Mouse (Mus musculus): ENCODE data around the gene Slc30a1.

The Slc30a1 gene

DNA sequence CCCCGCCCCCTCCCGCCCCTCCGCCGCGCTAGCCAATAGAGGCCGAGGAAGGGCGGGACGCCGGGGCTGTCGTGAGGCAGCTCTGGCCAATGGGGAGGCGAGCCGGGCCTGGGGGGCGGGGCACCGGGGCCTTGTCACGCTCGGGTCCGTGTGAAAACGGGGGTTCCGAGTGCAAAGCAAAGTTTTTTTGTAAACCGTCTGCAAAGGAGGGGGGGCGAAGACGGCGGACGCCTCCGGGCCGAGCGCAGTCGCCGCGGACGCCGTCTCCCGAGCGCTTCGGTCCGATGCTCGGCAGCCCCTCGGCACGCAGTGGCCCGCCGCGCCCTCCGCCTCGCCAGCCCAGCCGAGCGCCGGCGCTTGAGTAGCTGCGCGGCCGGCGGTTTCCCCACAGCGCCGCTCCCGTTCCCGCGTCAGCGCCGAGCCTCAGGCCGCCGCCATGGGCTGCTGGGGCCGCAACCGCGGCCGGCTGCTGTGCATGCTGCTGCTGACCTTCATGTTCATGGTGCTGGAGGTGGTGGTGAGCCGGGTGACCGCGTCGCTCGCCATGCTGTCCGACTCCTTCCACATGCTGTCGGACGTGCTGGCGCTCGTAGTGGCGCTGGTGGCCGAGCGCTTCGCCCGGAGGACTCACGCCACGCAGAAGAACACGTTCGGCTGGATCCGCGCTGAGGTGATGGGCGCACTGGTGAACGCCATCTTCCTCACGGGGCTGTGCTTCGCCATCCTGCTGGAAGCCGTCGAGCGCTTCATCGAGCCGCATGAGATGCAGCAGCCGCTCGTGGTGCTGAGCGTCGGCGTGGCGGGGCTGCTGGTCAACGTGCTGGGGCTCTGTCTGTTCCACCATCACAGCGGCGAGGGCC lies at the start of gene Slc30a1:
TSS of gene Slc30a1 (plus strand) at position 197 of the 860 bp plus-strand sequence.
- in situ Hi-C loops (cut with MseI, MboI): loop anchor here in 1 of 2 experiments (5.0 kb wide), 1 partner anchor 70 kb away; no protein-coding TSS in a partner anchor

DNA sequence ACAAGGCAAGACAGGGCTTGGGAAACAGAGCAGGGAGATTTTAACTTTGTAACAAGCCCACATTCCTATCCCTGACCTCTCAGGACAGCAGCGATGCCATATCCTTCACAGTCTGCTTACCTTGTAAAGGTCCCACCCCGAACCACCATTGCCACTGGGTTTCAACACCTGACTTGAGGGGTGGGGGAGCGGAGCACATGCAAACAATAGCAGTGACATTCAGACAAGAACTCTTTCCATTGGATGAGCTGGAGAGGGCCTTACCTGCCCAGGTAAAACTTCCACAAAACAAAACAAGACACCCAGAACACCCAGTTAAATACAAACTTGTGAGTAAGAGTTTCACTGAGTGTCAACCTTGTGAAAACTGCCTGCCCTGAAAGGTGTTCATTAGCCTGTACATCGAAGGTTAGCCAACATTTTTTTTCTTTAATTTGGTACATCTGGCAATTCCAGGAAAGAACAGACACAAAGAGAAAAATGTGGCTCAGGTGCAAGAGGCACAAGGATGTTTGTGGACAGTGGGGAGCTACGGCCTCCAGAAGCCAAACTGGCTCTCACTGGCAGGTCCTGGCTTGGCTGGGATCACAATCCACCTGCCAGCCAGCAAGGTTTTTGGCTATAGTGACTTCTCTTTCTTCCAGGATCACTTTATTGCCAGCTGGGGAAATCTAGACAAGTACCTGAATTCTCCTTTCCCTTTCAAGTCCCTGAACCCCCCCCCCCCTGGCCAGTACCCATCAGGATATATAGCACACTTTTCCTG lies 49.5 kb upstream of the Slc30a1 start:
- in situ Hi-C loops (cut with MseI, MboI): no loop called here

DNA sequence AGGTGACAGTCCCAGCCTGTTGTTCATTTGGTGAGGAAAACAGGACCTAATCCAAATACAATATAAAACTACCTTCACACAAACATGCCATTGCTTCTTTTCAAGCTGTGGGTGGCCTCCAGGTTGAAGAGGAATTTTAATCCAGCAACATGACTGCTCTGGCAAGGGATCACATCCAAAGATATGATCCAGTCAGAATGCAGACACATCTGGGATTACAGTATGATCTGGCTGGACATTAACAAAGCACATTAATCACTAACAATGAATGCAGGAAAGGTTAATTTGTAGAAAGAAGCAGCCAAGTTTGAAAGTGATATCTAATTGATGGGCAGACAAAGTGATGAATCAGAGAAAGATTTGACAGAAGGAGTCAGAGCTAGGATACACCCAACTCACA lies 48.4 kb upstream of the Slc30a1 start:
- in situ Hi-C loops (cut with MseI, MboI): no loop called here

DNA sequence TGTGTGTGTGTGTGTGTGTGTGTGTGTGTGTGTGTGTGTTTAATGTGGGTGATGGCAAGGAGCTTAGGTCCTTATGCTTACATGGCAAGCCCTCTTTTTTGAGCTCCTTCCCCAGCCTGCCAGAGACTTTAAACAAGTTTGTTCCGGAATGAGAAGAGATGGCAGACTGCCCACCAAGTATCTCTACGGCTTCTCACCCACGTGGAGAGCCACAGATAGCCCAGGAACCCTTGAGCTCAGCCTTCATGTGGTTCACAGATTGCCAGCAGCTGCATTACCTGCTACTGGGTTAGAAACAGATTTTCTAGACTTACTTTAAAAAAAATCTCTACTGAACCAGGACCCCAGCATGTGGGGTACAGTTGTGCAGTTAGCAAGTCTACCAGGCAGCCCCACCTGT lies 46.7 kb upstream of the Slc30a1 start:
- in situ Hi-C loops (cut with MseI, MboI): no loop called here

DNA sequence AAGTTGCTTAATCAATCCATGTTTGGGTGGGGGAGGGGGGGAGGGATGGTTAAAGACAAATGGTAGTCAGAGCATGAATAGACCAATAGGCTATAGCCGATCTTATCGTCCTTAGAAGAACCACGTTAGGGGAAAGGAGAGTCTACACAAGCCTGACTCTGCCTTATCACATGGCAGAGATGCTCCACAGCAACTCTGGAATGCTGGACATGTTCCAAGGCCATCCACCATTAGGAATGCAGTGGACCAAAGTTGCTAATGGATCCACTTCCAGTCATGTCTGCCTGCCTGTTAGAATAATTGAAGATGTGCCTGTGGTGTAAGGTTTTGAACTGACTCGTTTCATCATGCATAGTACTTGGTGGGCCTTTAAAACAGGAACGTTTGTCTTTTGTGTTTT lies 45.3 kb upstream of the Slc30a1 start:
- in situ Hi-C loops (cut with MseI, MboI): no loop called here

DNA sequence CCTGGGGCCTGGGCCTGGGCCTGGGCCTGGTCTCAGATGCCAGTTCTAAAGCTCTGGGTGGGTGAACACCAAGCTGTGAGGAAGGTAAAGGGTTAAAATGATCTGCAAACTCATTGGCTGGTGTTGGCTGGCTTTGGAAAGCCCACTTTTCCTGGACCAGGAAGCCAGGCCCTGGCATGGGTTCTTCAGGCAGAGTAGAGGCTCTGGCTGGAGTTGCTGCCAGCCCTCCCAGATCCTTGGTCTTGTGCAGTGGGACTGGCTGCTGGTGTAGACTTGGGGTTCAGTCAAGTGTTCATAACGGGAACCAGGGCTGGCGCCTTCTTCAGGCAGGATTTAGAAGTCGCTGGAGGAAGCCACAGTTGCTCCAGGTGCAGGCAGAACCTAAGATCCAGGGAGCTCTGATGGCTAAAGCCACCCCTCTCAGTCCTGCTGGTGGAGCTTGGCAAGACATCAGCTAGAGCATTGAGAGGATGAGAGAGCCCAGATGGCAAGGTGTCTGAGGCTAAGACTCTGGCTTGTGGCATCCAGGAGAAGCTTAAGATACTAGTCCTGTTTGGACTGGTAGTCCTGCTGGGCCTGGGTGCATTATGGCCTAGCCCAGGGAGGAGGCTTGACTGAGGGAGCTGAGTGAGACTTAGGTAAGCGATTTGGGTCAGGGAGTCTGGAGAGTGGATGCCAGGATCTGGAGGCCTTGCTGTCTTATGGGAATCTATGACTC lies 42.6 kb upstream of the Slc30a1 start:
- in situ Hi-C loops (cut with MseI, MboI): no loop called here

DNA sequence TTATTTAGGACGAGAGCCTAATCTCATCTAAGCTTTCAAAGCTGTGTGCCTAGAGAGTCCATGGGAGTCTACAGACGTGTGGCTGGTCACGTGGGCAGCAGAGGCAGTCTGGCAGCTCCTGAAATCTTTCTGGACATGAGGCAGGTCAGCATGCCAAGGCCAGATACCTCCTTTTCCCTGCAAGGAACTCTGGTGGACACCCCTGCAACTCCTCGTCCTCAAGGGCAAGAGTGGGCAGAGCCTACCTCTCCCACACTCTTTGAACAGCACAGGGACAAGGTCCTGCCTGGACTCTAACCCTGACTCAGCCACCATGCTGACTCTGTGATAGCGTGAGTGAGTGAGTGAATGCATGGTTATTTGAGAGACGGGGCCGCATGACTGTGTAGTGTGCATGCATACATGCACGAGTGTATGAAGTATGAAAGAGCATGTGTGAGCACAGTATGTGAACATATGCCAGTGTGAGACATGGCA lies 42.0 kb upstream of the Slc30a1 start:
- in situ Hi-C loops (cut with MseI, MboI): no loop called here

DNA sequence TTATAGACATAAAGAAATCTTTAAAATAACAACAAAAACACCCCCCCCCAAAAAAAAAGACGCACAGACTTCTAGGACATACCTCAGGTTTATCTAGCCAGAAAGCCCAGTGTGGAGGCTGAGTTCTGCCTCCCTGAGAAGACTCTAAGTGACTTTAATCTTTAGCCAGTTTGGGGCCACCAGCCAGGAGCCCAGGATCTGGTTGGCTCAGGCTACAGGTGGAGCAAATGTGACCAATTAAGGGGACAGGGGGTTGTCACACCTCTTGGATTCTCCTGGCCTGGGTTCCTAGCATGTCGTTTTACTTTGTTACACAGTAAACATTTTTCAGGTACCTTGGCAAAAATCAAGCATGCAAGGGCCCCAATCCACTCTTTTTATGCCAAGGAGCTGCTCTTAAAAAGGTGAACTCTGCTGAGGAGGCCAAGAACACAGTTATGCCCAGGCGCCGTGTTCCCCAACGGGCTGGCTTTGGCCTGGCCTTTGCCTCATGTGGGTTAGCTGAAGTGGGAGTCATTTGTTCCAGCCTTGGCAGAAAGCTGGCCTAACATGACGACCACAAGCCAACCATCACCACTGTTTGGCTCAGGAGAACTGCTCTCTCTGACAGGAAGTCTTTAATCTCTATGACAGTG lies 34.4 kb upstream of the Slc30a1 start:
- in situ Hi-C loops (cut with MseI, MboI): no loop called here

DNA sequence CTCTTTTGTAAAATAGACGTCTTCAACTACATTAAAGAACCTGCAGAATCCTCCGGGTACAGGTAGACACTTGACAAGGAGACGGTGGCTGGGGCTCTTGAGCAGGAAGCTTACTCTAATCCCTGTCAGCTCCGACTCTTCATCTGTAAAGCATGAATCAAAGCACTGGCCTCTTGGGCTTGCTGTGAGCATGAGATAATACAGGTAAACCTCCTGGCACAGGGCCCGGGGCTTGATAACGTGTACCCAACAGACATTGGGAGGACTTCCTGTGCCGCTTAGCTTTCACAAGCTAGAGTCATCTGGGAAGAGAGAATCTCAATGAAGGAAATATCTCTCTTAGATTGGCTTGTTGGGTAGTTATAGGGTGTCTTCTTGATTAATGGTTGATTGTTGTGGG lies 31.6 kb upstream of the Slc30a1 start:
- in situ Hi-C loops (cut with MseI, MboI): no loop called here

DNA sequence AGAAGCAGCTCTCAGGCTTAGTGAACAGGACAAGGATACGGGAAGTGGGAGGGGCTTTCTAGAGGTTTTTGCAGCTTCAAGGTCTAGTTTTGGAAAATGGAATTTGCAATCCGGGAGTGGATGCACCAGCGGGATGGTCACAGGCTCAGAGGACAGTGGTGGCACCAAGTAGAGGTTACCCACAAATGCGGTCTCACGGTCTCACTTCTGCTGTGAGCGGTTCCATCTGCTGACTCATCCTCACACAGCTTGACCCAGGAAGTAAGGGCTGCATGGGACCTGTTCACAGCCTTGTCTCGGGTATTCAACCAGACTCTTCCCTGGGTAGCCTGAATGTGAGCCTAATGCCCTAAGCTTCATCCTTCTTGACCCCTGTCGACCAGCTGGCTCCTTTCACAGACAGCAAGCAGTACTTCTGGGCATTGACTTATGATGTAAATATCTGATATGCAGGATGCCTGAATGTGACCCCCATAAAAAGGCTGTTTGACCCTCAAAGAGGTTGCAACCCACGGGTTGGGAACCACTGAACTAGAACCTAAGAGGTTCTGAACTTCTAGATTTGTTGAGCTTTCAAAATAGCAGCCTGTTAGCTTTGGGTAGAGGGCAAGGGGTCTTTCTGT lies 30.8 kb upstream of the Slc30a1 start:
- in situ Hi-C loops (cut with MseI, MboI): no loop called here

DNA sequence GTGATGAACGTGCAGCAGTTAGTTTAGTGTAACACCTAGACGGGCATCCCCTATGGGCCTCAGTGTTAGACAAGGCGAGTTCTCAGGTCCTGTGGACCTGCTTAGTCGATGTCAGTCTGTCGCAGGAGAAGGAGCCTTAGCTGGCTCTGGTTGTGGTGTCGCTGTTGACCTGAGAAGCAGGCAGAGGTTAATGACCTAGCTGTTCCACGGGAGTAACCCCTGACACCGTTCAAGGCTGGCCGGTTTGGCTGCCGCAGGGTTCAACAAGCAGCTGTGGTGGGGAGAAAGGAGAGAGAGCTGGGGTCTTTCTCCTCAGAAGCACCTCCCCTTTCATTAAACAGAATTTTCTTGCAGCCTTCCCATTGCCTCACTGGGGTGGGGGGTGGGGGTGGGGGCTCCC lies 28.9 kb upstream of the Slc30a1 start:
- in situ Hi-C loops (cut with MseI, MboI): no loop called here

DNA sequence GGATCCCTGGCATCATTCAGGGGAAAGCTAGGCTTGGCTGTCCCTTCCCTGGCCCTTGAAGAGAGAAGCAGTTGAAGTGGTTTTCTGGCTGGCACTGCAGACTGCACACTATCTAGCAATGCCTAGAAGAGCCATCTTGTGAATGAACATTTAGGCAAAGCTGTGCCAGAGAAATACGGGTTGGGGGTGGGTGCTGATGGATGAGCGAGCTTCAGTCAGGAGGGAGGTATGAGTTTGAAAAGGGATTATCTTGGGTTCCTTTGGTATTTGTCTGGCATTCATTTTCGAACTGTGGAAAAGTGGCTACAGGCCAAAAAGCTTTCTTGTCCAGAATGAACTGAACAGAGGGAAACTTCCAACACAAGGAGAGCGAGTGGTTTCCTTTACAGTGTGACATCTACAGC lies 28.0 kb upstream of the Slc30a1 start:
- in situ Hi-C loops (cut with MseI, MboI): no loop called here

DNA sequence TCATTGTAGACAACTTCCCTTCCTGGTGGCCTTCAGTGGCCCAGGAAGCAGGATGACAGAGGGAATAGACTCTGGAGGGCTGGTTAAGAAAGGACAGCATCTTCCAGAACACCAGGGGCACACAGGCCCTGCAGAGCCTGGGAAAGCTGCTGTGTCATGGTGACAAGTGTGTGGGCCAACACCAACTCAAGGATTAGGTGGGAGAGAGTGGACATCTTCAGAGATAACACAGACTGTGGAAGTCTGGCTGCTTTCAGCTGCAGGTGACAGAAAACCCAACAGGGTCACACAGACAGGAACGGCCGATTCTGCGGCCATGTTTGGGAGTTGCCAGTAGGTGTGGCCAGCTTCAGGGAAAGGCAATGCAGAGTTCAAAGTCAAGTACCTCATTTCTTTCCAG lies 26.3 kb upstream of the Slc30a1 start:
- in situ Hi-C loops (cut with MseI, MboI): no loop called here

DNA sequence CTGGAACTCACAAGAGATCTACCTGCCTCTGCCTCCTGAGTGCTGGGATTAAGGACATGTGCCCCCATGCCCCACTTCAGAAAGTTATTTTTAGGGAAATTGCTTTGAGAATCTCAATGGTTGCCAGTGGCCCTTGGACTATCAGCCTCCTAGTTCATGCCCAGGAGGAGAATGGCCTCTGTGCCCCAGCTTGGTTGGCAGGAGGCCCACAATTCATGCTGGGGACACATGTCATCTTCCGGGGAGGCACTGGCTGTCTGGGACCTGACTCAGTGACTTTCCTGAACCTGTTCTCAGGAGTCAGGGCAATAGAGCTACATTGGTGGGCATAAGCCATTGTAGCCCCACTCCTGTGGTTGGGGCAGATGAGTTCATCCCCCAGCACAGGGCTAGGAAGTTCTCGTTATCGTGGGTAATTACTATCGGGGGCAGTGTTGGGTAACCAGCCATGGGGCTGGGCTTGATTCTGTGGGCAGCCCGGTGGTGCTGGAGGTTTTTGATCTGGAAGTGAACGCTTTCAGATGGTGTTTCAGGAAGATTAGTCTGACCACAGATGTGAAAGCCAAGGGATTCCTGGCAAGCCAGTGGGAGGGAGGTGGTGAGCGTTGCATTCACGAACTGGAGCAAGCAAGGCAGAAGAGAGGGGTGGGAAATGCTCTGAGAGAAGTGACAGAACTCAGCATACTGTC lies 25.5 kb upstream of the Slc30a1 start:
- in situ Hi-C loops (cut with MseI, MboI): no loop called here

DNA sequence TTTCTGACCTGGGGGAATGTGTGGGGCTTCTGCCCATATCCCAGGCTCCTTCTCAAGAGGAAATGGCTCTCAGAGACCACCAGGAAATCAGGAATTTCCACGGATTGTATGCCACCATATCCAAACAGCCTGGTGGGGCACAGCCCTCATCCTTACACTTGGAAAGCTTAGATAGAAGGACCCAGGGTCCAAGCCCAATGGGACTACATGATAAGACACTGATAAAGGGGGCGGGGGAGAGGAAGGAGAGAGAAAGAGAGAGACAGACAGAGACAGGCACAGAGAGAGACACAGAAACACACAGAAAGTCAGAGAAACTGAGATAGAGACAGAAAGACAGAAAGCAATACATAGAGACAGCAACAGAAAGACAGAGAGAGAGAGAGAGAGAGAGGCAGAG lies 24.9 kb upstream of the Slc30a1 start:
- in situ Hi-C loops (cut with MseI, MboI): no loop called here

DNA sequence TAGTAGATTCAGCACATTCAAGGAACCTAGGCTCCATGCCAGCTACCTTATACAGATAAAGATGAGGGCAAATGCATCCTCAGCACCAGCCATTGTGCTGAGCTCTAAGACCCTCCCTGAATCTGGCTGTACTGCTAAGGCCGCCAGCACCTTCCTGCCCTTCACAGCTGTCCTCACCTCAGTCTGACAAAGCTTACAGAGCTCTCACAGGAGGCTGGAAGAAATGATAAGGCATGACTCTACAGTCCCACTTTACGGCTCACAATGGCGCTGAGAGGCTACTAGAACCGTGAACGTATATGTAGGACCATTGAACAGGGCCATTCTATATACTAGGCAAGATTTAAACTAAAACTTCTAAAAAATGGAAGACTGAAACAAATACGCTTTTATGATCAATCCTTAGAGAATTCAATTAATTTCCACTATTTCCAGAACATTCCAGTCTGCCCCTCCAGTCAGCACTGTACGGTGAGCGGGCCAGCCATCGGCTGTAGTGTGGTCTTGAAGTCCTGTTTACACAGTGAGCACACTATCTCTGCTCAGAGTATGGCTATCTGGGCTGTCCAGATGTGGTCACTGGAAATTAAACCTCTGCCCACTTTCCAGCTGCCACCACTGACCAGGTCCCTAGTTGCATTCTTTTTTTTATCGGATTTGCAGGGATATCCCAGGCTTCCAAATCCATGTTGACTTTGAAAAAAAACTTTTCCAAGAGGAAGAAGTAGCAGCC lies 23.9 kb upstream of the Slc30a1 start:
- in situ Hi-C loops (cut with MseI, MboI): no loop called here

DNA sequence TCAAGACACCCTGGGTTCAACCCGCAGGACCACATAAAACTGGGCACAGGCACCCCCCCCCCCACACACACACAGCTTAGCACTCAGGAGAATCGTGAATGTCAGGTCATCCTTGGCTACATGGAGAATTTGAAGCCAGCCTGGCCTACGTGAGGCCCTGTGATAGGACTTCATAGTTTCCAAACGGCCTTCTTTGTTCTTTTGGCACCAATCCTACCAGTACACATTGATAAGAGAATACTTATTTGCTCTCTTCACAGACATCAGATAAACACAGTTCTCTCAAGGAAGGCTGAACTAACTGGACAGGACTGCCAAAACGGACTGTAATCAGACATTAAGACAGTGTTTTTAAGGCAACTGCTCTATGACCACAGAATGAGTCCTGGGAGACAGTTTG lies 22.9 kb upstream of the Slc30a1 start:
- in situ Hi-C loops (cut with MseI, MboI): no loop called here

DNA sequence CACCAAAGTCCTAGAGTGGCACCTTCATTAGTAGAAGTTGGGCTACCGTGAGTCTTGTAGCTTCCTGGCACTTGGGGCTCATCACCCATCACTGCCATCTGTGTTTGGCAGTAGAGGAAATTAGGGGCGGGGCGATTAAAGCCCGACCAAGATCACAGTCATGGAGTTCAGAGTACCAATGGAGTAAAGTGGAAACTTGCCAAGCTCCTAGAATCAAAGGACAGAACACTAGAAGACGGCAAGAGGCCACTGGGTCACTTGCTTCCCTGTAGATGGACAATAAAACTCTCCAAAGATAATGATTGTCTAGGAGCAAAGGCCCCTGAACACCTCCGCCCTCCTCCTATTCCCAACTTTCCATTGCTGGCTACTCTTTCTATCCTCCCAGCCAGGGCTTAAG lies 14.7 kb upstream of the Slc30a1 start:
- in situ Hi-C loops (cut with MseI, MboI): no loop called here

DNA sequence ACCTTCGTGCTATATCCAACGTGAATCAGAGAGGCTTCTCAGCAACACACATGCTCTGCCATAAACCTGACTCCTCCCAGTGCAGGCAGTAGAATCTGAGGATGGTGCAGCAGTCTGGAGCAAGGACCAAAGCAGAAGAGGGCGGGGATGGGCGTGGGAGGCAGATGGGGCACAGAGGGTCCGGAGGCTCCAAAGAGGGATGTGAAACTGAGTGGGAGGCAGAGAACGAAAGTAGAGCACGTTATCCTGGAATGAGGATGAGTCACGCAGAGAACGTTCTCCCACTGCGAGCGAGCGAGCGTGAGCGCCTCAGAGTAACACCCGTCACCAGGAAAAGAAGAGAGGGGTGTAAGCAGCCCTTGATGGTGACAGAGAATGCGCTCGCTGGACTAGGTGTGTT lies 12.2 kb upstream of the Slc30a1 start:
- in situ Hi-C loops (cut with MseI, MboI): no loop called here

DNA sequence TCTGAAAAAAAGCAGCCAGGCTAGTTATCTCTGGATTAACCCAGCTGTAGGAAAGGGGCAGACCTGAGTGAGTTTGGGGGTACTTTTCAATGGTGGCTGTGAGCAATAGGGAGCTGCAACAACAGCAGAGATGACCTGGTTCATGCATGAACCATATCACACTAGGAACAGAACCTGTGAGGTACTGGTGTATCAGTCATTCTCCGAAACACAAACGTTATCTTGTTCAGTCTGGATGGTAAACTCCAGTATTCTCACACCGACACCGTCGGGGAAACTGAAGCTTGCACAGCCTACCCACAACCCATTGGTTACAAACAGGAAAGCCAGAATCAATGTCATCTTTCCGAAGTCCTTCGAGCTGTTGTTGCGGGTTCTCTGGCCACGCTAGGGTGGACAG lies 11.7 kb upstream of the Slc30a1 start:
- in situ Hi-C loops (cut with MseI, MboI): no loop called here

Data from mouse trophoblast stem cell (cell line).